Mouse (Mus musculus) ES-E14 (cell line): Measurements from ENCODE around the gene E330034G19Rik.

Source experiments
- MAFK ChIP-seq: IDR thresholded peaks from 2 replicates; pipeline ENCODE4 v1.6.1; 2014; ENCODE audit warnings: mild to moderate bottlenecking, low read depth, low read length, inconsistent platforms; ENCODE audit not compliant: insufficient read depth
- ZNF384 ChIP-seq: IDR thresholded peaks from 2 replicates; pipeline ENCODE4 v1.6.1; 2012; ENCODE audit warnings: low read depth, low read length, inconsistent platforms

- TF ChIP-seq ZNF384 (no peak), MAFK (no peak)
These were observed 17.5 kb upstream of the E330034G19Rik start for GRCm38 (mm10) chr14:24275534-24275933.
